Mouse (Mus musculus): ENCODE measurements around the gene Prss29. TPM values are rescaled to one million over a fixed set of nuclear protein-coding genes. Genes with fewer than 3 reads are reported as not detected.

The Prss29 gene
- not detected for total RNA-seq (2023)

GRCm38 (mm10) chr17:25318354-25318753, at the start of gene Prss29:
Gene Prss29, plus strand, starts transcription at chr17:25318654.

GRCm38 (mm10) chr17:25274571-25275346, 43.7 kb upstream of the Prss29 start, which contains the start of gene Ube2i:
Gene Ube2i, minus strand, starts transcription at chr17:25274622.

GRCm38 (mm10) chr17:25298094-25298493, 20.4 kb upstream of the Prss29 start, which contains the start of gene Prss34:
Gene Prss34, plus strand, starts transcription at chr17:25298394.

GRCm38 (mm10) chr17:25308346-25308745, 10.1 kb upstream of the Prss29 start, which contains the start of gene Prss28:
Gene Prss28, plus strand, starts transcription at chr17:25308646.

GRCm38 (mm10) chr17:25345462-25345861, 27.0 kb downstream of the Prss29 start, which contains the start of gene Tpsab1:
Gene Tpsab1, minus strand, starts transcription at chr17:25345562.

GRCm38 (mm10) chr17:25366005-25366404, 47.6 kb downstream of the Prss29 start, which contains the start of gene Tpsb2:
Gene Tpsb2, plus strand, starts transcription at chr17:25366305.

GRCm38 (mm10) chr17:25368973-25369372, 50.5 kb downstream of the Prss29 start, which contains the start of gene Tpsg1:
Gene Tpsg1, plus strand, starts transcription at chr17:25369273.

Other genes starting within 250 kb of the Prss29 start
- gene Tmem204, start 235.1 kb upstream of the Prss29 start, total RNA-seq (2023), result 0.33 TPM
- gene Telo2, start 202.7 kb upstream of the Prss29 start, total RNA-seq (2023), result 32.6 TPM
- not detected for gene Ptx4, start 197.9 kb upstream of the Prss29 start, total RNA-seq (2023)
- 30.3 TPM for gene Clcn7, start 185.3 kb upstream of the Prss29 start, total RNA-seq (2023)
- 0.38 TPM for gene Ccdc154, start 156.2 kb upstream of the Prss29 start, total RNA-seq (2023)
- gene Gm38655, start 143.2 kb upstream of the Prss29 start, total RNA-seq (2023), result not detected
- gene BC003965, start 134.1 kb upstream of the Prss29 start, total RNA-seq (2023), result 15.1 TPM
- gene Unkl, start 130.3 kb upstream of the Prss29 start, total RNA-seq (2023), result 88.2 TPM
- gene Gnptg, start 78.5 kb upstream of the Prss29 start, total RNA-seq (2023), result 43.8 TPM
- 21.1 TPM for gene Tsr3, start 78.5 kb upstream of the Prss29 start, total RNA-seq (2023)
- 6.6 TPM for gene Baiap3, start 62.3 kb upstream of the Prss29 start, total RNA-seq (2023)
- gene Ube2i, start 44.0 kb upstream of the Prss29 start, total RNA-seq (2023), result 415 TPM
- gene Prss34, start 20.3 kb upstream of the Prss29 start, total RNA-seq (2023), result 3.5 TPM
- not detected for gene Prss28, start 10.0 kb upstream of the Prss29 start, total RNA-seq (2023)
- not detected for gene Tpsab1, start 26.9 kb downstream of the Prss29 start, total RNA-seq (2023)
- not detected for gene Tpsb2, start 47.7 kb downstream of the Prss29 start, total RNA-seq (2023)
- not detected for gene Tpsg1, start 50.6 kb downstream of the Prss29 start, total RNA-seq (2023)
- 0.74 TPM for gene Cacna1h, start 115.1 kb downstream of the Prss29 start, total RNA-seq (2023)
- gene Tekt4, start 136.0 kb downstream of the Prss29 start, total RNA-seq (2023), result not detected
- gene Sstr5, start 178.6 kb downstream of the Prss29 start, total RNA-seq (2023), result not detected